Mouse (Mus musculus): ENCODE results near the gene Hnrnpdl.

DNA sequence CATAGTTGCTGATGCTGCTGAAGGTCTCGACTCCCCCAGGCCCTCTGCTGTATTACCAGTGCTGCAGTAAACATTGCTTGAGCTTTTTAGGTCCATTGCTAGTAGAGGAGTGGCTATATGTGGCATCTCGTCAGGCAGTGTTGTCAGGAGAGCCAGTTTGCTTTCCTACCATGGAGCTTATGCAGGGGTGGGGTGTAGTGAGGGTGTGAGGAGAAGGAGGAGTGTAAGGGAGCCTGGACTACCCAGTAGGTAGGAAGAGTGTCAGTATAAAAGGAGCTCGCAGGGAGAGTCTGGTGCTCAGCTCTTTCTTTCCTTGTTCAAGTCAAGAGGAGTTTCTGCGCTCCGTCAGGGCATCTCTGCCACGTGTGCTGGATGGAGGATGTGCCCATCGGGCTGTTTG, 13.3 kb upstream of the Hnrnpdl start:
- TF ChIP-seq CTCF (IDR thresholded peaks at IDR 0.05; ENCODE audit: insufficient read depth, low read depth, low read length) (no peak), POLR2A (IDR thresholded peaks at IDR 0.05; ENCODE audit: insufficient read depth, low read depth, low read length) (no peak)

Data from olfactory bulb, adult 2 months (tissue).